Mouse (Mus musculus) CH12.LX (cell line): ENCODE data around the gene Sumo3.
A peak's percentile ranks its signal among the peaks of the same experiment; 100 is the strongest.

Experiments used
- CTCF ChIP-seq, 2 experiments: IDR thresholded peaks in 1 of 2; conservative IDR thresholded peaks in 1 of 2; 2 replicates each; pipeline ENCODE4 v1.5.1; 2011 to 2012; ENCODE audit warnings: low read depth in 2 of 2, low read length in 2 of 2, improper control_type of control experiment in 1 of 2, inconsistent platforms in 1 of 2, mild to moderate bottlenecking in 1 of 2, moderate library complexity in 1 of 2
- ETS1 ChIP-seq: conservative IDR thresholded peaks from 2 replicates; pipeline ENCODE4 v1.6.1; 2012; ENCODE audit warnings: low read depth, mild to moderate bottlenecking, inconsistent platforms, low read length, improper control_type of control experiment, moderate library complexity
- IRF4 ChIP-seq: IDR thresholded peaks from 2 replicates; pipeline ENCODE4 v1.6.1; 2014; ENCODE audit warnings: low read depth, mild to moderate bottlenecking, inconsistent platforms, low read length, improper control_type of control experiment
- MAX ChIP-seq: IDR thresholded peaks from 2 replicates; pipeline ENCODE4 v1.6.1; 2011; ENCODE audit warnings: low read length, improper control_type of control experiment
- SMC3 ChIP-seq: IDR thresholded peaks from 2 replicates; pipeline ENCODE4 v1.6.1; 2011; ENCODE audit warnings: low read depth, low read length, improper control_type of control experiment
- ZC3H11A ChIP-seq: IDR thresholded peaks from 2 replicates; pipeline ENCODE4 v1.6.1; 2012; ENCODE audit warnings: low read depth, mild to moderate bottlenecking, inconsistent platforms, low read length, improper control_type of control experiment

- TF ChIP-seq ETS1: no peak
- peak in 1 of 2 experiments; percentile 63; a peak in 2 of 4 replicates for TF ChIP-seq CTCF (conservative IDR thresholded peaks at IDR 0.05 in 1 of 2, IDR thresholded peaks at IDR 0.05 in 1 of 2; ENCODE audit: low read depth in 2 of 2, low read length in 2 of 2)
- TF ChIP-seq MAX: no peak
- no peak for TF ChIP-seq IRF4
- no peak for TF ChIP-seq ZC3H11A
- TF ChIP-seq SMC3: peak; percentile 54
Measured at GRCm38 (mm10) chr10:77572225-77572624, 33.7 kb upstream of the Sumo3 start.
